21 mouse cellular contexts compared by ENCODE assay signal in genomic region chr6:113816690-113817089, GRCm38 (mm10).
DNase-seq lines count a peak whose midpoint lies in the region; ATAC-seq lines count a peak whose summit lies in the region.
"Had no signal": no experiment of that assay in that cellular context is flagged by ENCODE, and none has a peak within 500 bp of the region (broad histone marks: within the 10 kb centered on the region; RNA-seq: fewer than 3 reads in every experiment).

No protein-coding gene starts in this region.

- WGBS in intestine, embryonic 16.5 days = 87% methylated on average over 3 of the region's 3 CpGs

- H3K4me1 ChIP-seq in megakaryocyte, embryonic 14.5 days = no peaks in the 10 kb centered on the region
- H3K4me1 ChIP-seq in intestine, embryonic 16.5 days (ENCODE audit: control insufficient read depth, insufficient read depth, low read length) = no peaks in the 10 kb centered on the region

- H3K36me3 ChIP-seq in megakaryocyte, embryonic 14.5 days (replicated peaks; ENCODE audit: low read length) = no peaks in the 10 kb centered on the region
- H3K36me3 ChIP-seq in intestine, embryonic 16.5 days (ENCODE audit: control insufficient read depth, insufficient read depth, low read length) = no peaks in the 10 kb centered on the region
- H3K36me3 ChIP-seq: G1E had no signal

- intact Hi-C loops in heart, postnatal 10 days (cut with DNase I) = no loop called here

- ATAC-seq in granulocyte monocyte progenitor cell, adult 5-6 weeks (replicated peaks; ENCODE audit: poor library complexity, severe bottlenecking) = peak; percentile 75
- peak; percentile 31; the same call in 1 of the 2 replicates for ATAC-seq in megakaryocyte, adult 5-6 weeks (ENCODE audit: poor library complexity, severe bottlenecking)
- ATAC-seq in megakaryocyte progenitor cell, adult 5-6 weeks (replicated peaks; ENCODE audit: poor library complexity) = peak; percentile 60
- ATAC-seq in intestine, embryonic 16.5 days = no peak
- ATAC-seq: activated CD4-positive, CD25-positive, alpha-beta regulatory T cell, adult 4 months; CD4-positive, CD25-positive, alpha-beta regulatory T cell, adult 4 months; Patski had no signal

- H3K27ac ChIP-seq in intestine, embryonic 16.5 days (ENCODE audit: low read length) = no peak overlapping the region

- peak overlapping the region; percentile 25 for H3K4me3 ChIP-seq in megakaryocyte, embryonic 14.5 days (replicated peaks)
- H3K4me3 ChIP-seq in intestine, embryonic 16.5 days (ENCODE audit: low read length) = no peak overlapping the region

- no peak overlapping the region for H3K9ac ChIP-seq in intestine, embryonic 16.5 days (ENCODE audit: low read depth, low read length)

- no peak overlapping the region for H3K4me2 ChIP-seq in intestine, embryonic 16.5 days (ENCODE audit: low read depth, low read length)

- no peaks in the 10 kb centered on the region for H3K9me3 ChIP-seq in megakaryocyte, embryonic 14.5 days
- H3K9me3 ChIP-seq in intestine, embryonic 16.5 days (ENCODE audit: control insufficient read depth, low read length) = no peaks in the 10 kb centered on the region

- DNase-seq in embryo, embryonic 10 days (ENCODE audit: low spot score) = no peak
- no peak for DNase-seq in heart, postnatal 10 days
- DNase-seq in layer of hippocampus, adult 11-12 months (ENCODE audit: low spot score) = no peak
- DNase-seq: adrenal gland, adult 2 months; adrenal gland, adult 8-10 months; adrenal gland, postnatal 10 days; adrenal gland, postnatal 14 days; adrenal gland, postnatal 25 days; adrenal gland, postnatal 36 days; B cell, adult 2 months; cerebellum, adult 11 months; cerebellum, adult 11-12 months had no signal

- H3K27me3 ChIP-seq in megakaryocyte, embryonic 14.5 days (replicated peaks) = peaks cover 36% of the 10 kb centered on the region
- no peaks in the 10 kb centered on the region for H3K27me3 ChIP-seq in intestine, embryonic 16.5 days (replicated peaks; ENCODE audit: control insufficient read depth, insufficient read depth, low read length)
- H3K27me3 ChIP-seq: Patski had no signal
